Mouse (Mus musculus) urinary bladder, postnatal 10 days (tissue): ENCODE measurements around the gene Ppp4c.

Experiments used
- DNase-seq: peaks from one replicate; pipeline ENCODE4 v3.0.0; 2022; ENCODE audit warnings: low spot score

Ppp4c gene

DNA sequence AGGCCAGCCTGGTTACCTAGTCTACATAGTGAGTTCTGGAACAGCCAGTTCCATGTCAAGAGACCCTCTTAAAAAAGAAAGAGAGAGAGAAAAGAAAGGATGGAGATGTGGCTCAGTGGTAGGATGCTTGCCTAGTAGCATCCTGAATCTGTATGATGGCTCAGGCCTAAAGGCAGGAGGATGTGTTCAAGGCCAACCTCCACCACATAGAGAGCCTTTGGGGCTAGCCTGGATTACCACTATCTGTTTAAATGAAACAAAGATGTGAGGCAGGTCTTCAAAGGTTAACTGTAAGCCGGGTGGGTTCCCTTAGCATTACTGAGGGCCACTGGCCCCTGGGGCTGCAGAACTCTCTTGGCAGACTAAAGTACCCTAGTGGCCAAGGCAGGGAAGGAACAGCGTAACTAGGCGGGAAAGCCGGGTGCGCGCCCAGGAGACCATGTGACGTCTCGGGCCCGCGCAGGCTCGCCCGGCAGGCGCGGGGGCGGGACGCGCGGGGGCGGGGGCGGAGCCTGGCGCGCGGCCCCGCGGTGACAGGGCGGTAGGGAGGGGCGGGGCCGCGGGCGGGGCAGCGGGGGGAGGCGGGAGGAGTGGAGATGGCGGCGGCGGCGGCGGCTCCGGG, 33.1 kb downstream of the Ppp4c start, which contains the start of gene Mapk3:
Mapk3 (plus strand) TSS at position 552 of the 622 bp plus-strand sequence.
- peak; percentile 52 for DNase-seq

DNA sequence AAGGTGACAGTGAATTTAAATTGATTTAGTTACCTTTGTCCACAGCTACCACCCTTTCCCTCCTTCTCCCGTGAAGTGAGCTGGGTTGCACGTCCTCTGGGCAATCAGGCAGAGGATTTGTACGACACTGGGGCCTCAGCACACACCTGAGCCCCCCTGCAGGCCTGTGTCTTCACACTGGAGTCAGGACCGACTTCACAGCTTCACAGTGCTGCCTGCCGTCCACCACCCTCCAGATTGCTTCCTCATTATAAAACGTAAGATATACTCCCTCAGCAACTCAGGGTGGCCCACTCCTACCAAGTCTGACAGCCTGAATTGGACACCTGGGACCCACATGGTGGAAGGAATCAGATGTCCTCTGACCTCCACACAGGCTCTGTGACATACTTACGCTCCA, 33.8 kb downstream of the Ppp4c start:
- no peak for DNase-seq

DNA sequence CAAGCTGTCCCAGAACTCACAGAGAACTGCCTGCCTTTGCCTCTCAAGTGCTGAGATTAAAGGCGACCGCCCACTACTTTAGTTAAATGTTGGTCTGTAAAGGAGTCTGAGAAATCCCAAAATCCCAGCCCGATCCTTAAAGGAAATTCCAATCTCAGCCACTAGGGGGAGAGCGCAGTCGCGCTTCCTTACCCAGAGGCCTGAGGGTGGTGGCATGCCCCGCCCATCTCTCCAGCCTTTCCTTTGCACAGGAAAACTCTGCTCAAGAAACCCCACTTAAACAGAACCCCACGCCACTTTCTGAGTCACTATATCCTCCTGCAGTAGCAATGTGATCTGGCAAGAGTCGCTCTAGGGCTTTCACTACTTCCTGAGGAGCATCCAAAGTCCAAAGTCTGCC, 37.4 kb downstream of the Ppp4c start:
- no peak for DNase-seq

DNA sequence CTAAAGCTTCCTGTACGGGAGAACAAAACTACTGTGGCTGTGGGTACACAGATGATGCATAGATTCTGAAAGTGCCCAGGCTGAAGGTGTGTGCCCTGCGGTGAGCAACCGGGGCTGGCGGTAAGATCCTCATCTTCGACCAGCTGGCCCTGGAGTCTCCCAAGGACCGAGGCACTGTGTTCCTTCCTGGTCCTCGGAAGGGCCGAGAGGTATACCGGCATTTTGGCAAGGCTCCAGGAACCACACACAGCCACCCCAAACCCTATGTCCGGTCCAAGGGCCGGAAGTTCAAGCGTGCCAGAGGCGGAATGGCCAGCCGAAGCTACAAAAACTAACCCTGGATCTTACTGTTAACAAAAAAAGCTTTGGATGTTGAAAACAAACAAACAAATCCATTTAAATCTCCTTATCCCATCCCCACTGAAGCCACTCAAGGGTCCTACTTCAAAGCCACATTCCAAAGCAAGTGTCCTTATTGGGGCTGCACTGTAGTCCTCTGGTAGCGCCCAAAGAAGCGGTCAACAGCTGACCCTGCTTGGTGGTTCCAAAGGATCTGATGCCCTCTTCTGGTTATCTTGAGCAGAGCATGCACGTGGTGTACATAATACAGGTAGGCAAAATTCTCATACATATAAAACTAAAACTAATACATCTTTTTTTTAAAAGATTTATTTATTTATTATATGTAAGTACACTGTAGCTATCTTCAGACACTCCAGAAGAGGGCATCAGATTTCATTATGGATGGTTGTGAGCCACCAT, 42.5 kb downstream of the Ppp4c start:
- DNase-seq = no peak

DNA sequence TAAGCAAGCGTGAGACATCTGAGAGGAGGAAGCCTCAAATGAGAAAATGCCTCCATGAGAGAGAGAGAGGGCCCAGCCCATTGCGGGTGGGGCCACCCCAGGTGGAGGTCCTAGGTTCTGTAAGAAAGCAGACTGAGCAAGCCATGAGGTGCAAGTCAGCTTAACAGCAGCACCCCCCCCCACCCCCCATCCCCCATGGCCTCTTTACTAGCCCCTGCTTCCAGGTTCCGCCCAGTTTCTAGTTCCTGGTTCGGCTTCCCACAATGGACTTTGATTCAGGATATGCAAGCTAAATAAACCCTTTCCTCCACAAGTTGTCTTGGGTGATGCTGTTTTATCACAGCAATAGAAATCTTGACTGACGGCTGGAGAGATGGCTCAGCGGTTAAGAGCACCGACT, 43.5 kb downstream of the Ppp4c start:
- DNase-seq = no peak

DNA sequence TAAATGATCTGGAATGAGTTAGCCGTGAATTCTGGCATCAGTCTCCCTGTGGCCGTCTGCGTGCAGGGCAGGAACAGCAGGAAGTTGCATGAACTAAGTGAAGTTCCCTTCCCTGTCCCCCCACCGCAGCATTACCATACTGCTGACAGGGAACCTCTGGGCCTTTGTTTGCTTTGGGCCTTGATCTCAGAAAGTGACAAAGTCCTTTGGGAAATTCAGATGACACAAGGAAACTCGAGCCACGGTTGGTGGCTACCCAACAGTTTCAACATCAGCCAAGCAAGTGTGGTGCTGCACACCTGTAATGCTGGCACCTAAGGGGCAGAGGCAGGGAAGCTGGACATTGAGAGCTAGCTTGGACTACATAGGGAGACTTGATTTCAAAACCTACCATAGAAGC, 45.5 kb downstream of the Ppp4c start:
- DNase-seq = no peak

DNA sequence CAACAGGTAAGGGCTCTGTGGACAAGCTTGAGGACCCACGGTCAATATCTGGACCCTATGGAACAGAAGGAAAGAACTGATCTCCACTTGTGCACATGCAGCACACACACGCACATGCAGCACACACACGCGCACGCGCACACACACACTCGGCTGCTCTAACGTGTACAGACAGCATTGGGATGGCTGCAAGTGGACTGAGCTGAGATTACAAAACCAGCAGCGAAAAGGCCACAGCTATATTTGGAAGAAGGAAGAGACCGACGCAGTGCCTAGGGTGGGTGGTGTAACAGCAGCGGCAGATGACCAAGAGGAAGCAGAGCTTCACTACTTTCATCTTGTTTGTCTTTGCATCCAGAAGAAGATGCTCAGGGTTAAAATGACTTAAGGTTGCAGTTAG, 46.2 kb downstream of the Ppp4c start:
- DNase-seq = no peak

DNA sequence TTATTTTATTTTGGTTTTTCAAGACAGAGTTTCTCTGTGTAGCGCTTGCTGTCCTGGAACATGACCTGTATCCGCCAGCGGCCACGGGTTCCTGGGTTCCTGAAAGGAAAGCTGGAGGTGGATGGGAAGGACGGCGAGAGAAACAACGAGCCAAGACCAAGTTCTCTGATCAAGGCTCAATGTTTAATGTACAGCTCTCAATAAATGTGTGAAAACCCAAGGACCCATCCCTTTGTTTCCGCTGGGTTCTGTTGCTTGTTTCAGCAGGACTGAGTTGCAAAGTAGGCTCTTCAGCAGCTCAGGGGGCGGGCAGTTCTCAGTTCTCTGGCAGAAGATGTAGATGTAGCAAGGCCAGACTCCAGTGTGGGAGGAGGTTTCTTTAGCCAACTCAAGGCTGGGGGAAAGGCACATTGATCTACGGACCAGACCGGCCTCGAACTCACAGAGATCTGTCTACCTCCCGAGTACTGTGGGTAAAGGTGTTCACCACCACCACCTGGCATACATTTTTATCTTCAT, 50.3 kb downstream of the Ppp4c start:
- no peak for DNase-seq

DNA sequence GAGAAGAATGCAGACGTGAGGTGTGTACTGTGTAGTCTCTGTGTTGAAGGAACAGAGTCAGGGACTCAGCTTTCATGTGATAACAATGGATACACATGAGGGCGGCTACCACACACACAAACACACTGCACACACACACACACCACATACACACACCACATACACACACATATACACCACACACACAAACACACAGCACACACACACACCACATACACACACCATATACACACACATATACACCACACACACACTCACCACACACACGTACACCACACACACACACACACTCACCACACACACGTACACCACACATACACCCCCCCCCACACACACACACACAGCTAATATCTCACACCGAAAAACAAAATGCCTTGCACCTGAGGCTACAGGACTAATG, 50.8 kb downstream of the Ppp4c start:
- DNase-seq = no peak

DNA sequence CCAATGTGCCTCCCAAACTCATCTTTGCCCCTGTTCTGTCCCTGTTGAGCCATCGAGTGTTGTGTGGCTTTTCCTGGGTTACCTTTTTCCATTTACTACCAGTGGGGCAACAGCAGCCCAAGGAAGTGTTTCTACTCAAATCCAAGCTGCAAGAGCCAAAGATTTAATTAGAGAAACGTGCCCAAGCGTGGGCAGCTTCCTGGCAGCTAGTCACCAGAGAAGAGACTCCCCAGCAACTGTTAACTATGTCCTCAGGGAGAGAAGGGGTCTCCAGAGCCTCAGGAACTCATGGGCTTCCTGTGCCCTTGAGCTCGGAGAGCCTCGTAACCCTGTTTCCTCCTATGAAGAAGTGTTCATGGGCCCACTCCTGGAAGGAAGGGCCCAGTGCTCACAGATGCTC, 51.3 kb downstream of the Ppp4c start:
- no peak for DNase-seq

DNA sequence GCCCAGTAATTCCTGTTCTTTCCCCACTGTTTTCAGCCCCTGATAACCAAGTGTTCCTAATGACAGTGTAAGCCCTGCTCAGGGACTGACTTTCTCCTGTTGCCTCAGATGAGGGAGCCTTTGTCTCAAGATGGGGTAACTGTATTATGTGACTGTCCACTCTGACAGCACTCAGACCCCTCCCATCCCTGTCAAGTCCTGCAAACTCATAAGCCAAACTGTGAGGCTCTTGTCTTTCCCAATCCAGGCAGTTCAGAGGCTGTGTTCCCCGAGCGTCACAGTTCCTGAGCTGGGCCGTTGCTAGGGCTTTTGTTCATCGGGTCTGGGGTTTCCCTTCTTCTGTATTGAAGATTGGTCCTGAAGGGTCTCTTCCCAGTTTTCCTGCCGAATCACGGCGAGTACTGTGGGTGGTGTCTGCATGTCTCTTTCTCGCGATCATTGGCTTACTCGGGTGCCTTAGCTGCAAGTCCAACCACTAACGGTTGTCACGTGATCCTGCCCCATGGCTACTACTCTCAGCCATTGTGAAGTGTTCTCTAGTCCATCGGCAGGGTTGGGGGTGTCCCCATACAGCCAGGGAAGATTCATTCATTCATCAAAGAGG, 52.1 kb downstream of the Ppp4c start:
- no peak for DNase-seq

DNA sequence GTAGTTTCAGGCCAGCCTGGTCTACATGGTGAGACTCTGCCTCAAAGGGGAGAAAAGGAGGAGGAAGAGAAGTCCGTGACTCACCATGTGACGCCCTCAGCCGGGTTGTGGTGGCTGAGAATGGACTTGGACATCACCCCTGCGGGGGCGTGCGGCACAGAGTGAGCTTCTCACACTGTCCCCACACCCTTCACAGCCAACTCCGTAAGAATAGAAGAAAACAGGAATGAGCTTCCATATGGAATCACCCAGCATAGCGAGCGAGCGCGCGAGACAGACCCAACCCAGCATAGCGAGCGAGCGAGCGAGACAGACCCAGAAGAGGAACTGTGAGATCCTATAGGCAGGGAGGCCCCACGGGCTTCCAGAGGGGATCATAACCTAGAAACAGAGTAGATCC, 52.7 kb downstream of the Ppp4c start:
- no peak for DNase-seq

DNA sequence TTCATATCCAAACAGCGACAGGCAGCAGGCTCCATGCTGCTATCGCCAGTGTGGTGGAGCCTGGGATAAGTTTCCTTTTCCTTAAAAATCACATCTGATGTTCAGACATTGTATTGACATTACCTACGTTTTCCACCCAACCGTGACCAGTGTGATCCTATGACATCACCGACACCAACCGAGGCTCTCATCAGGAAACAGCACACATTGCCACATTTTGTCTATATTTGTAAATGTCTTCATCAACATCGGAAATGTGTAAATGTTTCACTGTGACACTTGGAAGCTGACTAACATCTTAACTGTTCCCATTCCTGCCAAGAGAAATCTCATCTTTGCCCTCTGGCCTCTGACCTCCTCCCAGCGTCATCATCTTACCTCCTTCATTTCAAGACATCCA, 56.2 kb downstream of the Ppp4c start:
- no peak for DNase-seq
